Mouse (Mus musculus): ENCODE data around the gene Lamp1. TPM values are rescaled to one million over a fixed set of nuclear protein-coding genes. Genes with fewer than 3 reads are reported as not detected.

The Lamp1 gene
- polyA plus RNA-seq, 1 experiment from 2014 or later: 182 TPM

GRCm38 (mm10) chr8:13188052-13188555 is 29.1 kb downstream of the Lamp1 start:
- Histone ChIP-seq H3K4me1 (no peaks in the 10 kb centered on the region), H3K9me3 (no peaks in the 10 kb centered on the region)
- 88% methylated on average over 13 of the region's 13 CpGs for WGBS

DNA sequence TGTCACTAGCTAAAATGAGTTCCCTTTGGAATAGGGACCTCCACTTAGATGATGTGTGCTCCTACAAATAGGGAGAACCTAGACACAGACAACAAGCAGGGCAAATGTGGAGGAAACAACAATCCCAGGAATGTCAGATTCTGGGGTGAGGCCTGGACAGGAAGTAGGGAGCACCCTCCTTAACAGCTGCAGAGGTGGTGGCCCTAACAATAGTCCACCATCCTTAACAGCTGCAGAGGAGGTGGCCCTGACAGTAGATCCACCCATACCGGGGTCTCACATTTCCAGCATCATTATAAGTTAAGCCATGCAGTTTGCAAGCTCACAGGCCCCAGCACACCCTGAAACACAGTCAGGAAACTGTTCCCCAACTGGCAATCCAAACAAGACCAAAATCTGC is 29.9 kb downstream of the Lamp1 start:
- no peak overlapping the region for H3K4me3 ChIP-seq
- H3K9me3 ChIP-seq: no peaks in the 10 kb centered on the region
- no peak overlapping the region for H3K27ac ChIP-seq
- no peak for DNase-seq (ENCODE audit: extremely low spot score, low spot score)
- WGBS: 85% methylated on average over 1 of the region's 1 CpGs
- peaks cover 43% of the 10 kb centered on the region for H3K36me3 ChIP-seq (replicated peaks)
- no peaks in the 10 kb centered on the region for H3K27me3 ChIP-seq (ENCODE audit: poor library complexity, severe bottlenecking)
- no peaks in the 10 kb centered on the region for H3K4me1 ChIP-seq

More at GRCm38 (mm10) chr8:13188052-13188555, 29.1 kb downstream of the Lamp1 start:
- Histone ChIP-seq H3K4me3 (no peak overlapping the region), H3K27me3 (ENCODE audit: poor library complexity, severe bottlenecking) (no peaks in the 10 kb centered on the region), H3K27ac (no peak overlapping the region), H3K36me3 (replicated peaks) (peaks cover 48% of the 10 kb centered on the region)
- no peak for DNase-seq (ENCODE audit: extremely low spot score, low spot score)

DNA sequence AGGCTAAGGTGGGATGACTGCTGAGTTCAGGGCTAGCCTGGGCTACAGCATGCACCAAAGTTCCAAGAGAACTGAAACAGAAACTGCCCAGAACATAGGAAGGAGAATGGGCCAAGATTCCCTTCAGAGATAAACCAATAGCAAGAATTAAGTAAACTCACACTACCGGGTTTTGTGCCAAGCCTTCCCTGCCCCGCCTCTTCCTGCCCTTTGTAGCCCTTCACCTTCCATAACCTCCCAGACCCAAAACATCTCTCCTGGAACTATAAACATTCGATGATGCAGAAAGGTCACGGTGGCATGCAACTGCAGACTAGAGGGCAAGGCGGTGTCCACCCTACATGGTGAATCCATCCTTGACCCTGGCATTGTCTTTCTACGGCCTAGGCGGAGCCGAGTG is 31.3 kb downstream of the Lamp1 start:
- no peaks in the 10 kb centered on the region for H3K27me3 ChIP-seq (ENCODE audit: poor library complexity, severe bottlenecking)
- no peak overlapping the region for H3K4me3 ChIP-seq
- DNase-seq (ENCODE audit: extremely low spot score, low spot score): no peak
- H3K27ac ChIP-seq: no peak overlapping the region
- 94% methylated on average over 8 of the region's 8 CpGs for WGBS
- peaks cover 31% of the 10 kb centered on the region for H3K36me3 ChIP-seq (replicated peaks)
- H3K9me3 ChIP-seq: no peaks in the 10 kb centered on the region
- peaks cover 11% of the 10 kb centered on the region for H3K4me1 ChIP-seq

DNA sequence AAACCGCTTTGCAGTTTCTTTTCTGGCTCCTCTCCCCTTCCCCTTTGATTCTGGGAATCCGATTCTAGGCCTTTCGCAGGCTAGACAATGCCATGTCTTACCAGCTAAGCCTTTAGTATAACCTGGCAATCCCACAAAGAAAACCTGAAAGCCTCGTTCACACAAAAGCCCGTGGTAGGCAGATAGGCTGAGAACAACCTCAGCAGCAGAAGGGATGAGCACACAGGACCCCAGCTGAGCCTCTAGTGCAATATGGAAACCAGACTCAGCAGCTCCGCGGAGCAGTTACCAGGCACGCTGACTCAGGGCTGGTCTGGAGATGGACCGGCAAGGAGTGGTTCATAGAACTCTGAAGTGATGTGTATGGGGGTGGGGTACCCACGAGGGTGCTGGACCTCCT is 35.9 kb downstream of the Lamp1 start:
- no peaks in the 10 kb centered on the region for H3K9me3 ChIP-seq
- H3K4me3 ChIP-seq: peak overlapping the region; percentile 20; the same call in 1 of the 2 replicates
- peaks cover 20% of the 10 kb centered on the region for H3K27me3 ChIP-seq (ENCODE audit: poor library complexity, severe bottlenecking)
- H3K4me1 ChIP-seq: peaks cover 17% of the 10 kb centered on the region
- WGBS: 19% methylated on average over 10 of the region's 10 CpGs
- DNase-seq (ENCODE audit: extremely low spot score, low spot score): no peak
- peak overlapping the region; percentile 56; the same call in 1 of the 2 replicates for H3K27ac ChIP-seq
- H3K36me3 ChIP-seq (replicated peaks): 0 out of 2 replicates have a peak, but pooled peaks cover 3% of the 10 kb centered on the region

- WGBS: 87% methylated on average over 5 of the region's 5 CpGs
- peaks cover 34% of the 10 kb centered on the region for H3K4me1 ChIP-seq
- H3K27ac ChIP-seq: no peak overlapping the region
- no peak overlapping the region for H3K4me3 ChIP-seq
- peaks cover 47% of the 10 kb centered on the region for H3K27me3 ChIP-seq (ENCODE audit: poor library complexity, severe bottlenecking)
- DNase-seq (ENCODE audit: extremely low spot score, low spot score): no peak
- no peaks in the 10 kb centered on the region for H3K9me3 ChIP-seq
- no peaks in the 10 kb centered on the region for H3K36me3 ChIP-seq (replicated peaks)
Measured at GRCm38 (mm10) chr8:13197493-13197892, 38.5 kb downstream of the Lamp1 start.

GRCm38 (mm10) chr8:13199385-13200061 is 40.6 kb downstream of the Lamp1 start:
- peaks cover 59% of the 10 kb centered on the region for H3K27me3 ChIP-seq (ENCODE audit: poor library complexity, severe bottlenecking)
- H3K4me1 ChIP-seq: peaks cover 29% of the 10 kb centered on the region
- no peaks in the 10 kb centered on the region for H3K36me3 ChIP-seq (replicated peaks)
- H3K4me3 ChIP-seq: peak overlapping the region; percentile 86
- H3K9me3 ChIP-seq: no peaks in the 10 kb centered on the region
- peak overlapping the region; percentile 83 for H3K27ac ChIP-seq
- no peak for DNase-seq (ENCODE audit: extremely low spot score, low spot score)
- 23% methylated on average over 14 of the region's 14 CpGs for WGBS

GRCm38 (mm10) chr8:13200301-13201012 is 41.5 kb downstream of the Lamp1 start, which contains the start of gene Grtp1:
Gene Grtp1 (minus strand): TSS chr8:13200620.
- peaks cover 59% of the 10 kb centered on the region for H3K27me3 ChIP-seq (ENCODE audit: poor library complexity, severe bottlenecking)

DNA sequence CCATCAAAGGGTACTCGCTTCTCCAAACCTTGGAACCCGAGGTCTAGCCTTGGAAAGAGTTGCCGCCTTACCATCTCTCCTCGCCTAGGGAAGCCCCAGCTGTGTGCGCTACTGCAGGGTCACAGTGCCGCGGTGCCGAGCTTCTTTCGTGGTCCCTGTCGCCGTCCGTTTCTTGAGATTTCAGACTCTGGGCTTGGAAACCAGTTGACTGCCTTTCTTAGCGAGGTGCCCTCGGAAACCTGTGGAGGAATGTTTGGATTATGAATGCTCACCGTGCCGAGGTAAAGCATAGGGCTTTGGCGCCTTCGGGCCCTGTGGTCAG is 42.0 kb downstream of the Lamp1 start:
- H3K27me3 ChIP-seq (ENCODE audit: poor library complexity, severe bottlenecking): peaks cover 56% of the 10 kb centered on the region
- H3K4me1 ChIP-seq: peaks cover 23% of the 10 kb centered on the region
- 1% methylated on average over 18 of the region's 18 CpGs for whole genome bisulfite sequencing
- H3K27ac ChIP-seq: no peak overlapping the region
- H3K4me3 ChIP-seq: peak overlapping the region; percentile 86
- no peaks in the 10 kb centered on the region for H3K9me3 ChIP-seq
- DNase-seq (ENCODE audit: extremely low spot score, low spot score): no peak
- no peaks in the 10 kb centered on the region for H3K36me3 ChIP-seq (replicated peaks)

More at GRCm38 (mm10) chr8:13200301-13201012, 41.5 kb downstream of the Lamp1 start, which contains the start of gene Grtp1:
- H3K9me3 ChIP-seq: no peaks in the 10 kb centered on the region
- H3K4me1 ChIP-seq: peaks cover 23% of the 10 kb centered on the region
- peak within 1 kb of the TSS; percentile 83 for H3K27ac ChIP-seq
- DNase-seq (ENCODE audit: extremely low spot score, low spot score): peak; percentile 77
- WGBS: under 1% methylated on average over 57 of the region's 58 CpGs
- H3K4me3 ChIP-seq: peak within 1 kb of the TSS; percentile 86
- no peaks in the 10 kb centered on the region for H3K36me3 ChIP-seq (replicated peaks)

- Histone ChIP-seq H3K27ac (no peak overlapping the region), H3K4me3 (0 out of 2 replicates have a peak overlapping the region, but pooled peaks have one; percentile 86)
- 51% methylated on average over 3 of the region's 3 CpGs for WGBS
Measured at GRCm38 (mm10) chr8:13202041-13202440, 43.1 kb downstream of the Lamp1 start.

GRCm38 (mm10) chr8:13202806-13203205 is 43.8 kb downstream of the Lamp1 start:
- 90% methylated on average over 3 of the region's 3 CpGs for WGBS
- no peak overlapping the region for H3K27ac ChIP-seq
- peaks cover 28% of the 10 kb centered on the region for H3K4me1 ChIP-seq
- H3K36me3 ChIP-seq (replicated peaks): no peaks in the 10 kb centered on the region
- no peak for DNase-seq (ENCODE audit: extremely low spot score, low spot score)
- H3K4me3 ChIP-seq: no peak overlapping the region
- H3K9me3 ChIP-seq: no peaks in the 10 kb centered on the region
- H3K27me3 ChIP-seq (ENCODE audit: poor library complexity, severe bottlenecking): peaks cover 56% of the 10 kb centered on the region

More at GRCm38 (mm10) chr8:13202041-13202440, 43.1 kb downstream of the Lamp1 start:
- no peaks in the 10 kb centered on the region for H3K9me3 ChIP-seq
- H3K27me3 ChIP-seq (ENCODE audit: poor library complexity, severe bottlenecking): peaks cover 56% of the 10 kb centered on the region
- peaks cover 28% of the 10 kb centered on the region for H3K4me1 ChIP-seq
- DNase-seq (ENCODE audit: extremely low spot score, low spot score): no peak
- H3K36me3 ChIP-seq (replicated peaks): no peaks in the 10 kb centered on the region

- Histone ChIP-seq H3K36me3 (replicated peaks) (no peaks in the 10 kb centered on the region), H3K27me3 (ENCODE audit: poor library complexity, severe bottlenecking) (peaks cover 52% of the 10 kb centered on the region), H3K27ac (no peak overlapping the region), H3K9me3 (no peaks in the 10 kb centered on the region), H3K4me1 (peaks cover 28% of the 10 kb centered on the region), H3K4me3 (no peak overlapping the region)
- DNase-seq (ENCODE audit: extremely low spot score, low spot score): no peak
- 57% methylated on average over 1 of the region's 1 CpGs for WGBS
Measured at GRCm38 (mm10) chr8:13203472-13203871, 44.5 kb downstream of the Lamp1 start.

- DNase-seq (ENCODE audit: extremely low spot score, low spot score): no peak
- Histone ChIP-seq H3K36me3 (replicated peaks) (no peaks in the 10 kb centered on the region), H3K9me3 (no peaks in the 10 kb centered on the region), H3K27me3 (ENCODE audit: poor library complexity, severe bottlenecking) (peaks cover 41% of the 10 kb centered on the region), H3K4me1 (peaks cover 25% of the 10 kb centered on the region), H3K4me3 (no peak overlapping the region), H3K27ac (no peak overlapping the region)
- 76% methylated on average over 12 of the region's 12 CpGs for WGBS
Measured at GRCm38 (mm10) chr8:13204371-13205140, 45.6 kb downstream of the Lamp1 start.

Measured in forebrain, embryonic 10.5 days (tissue).